Mouse (Mus musculus) limb, embryonic 15.5 days (tissue): ENCODE data around the gene Hrh3. TPM values are rescaled to one million over a fixed set of nuclear protein-coding genes. Genes with fewer than 3 reads are reported as not detected.

Experiments
- polyA plus RNA-seq: library from polyadenylated mRNA; unstranded; fragments of >200 nt; fragmentation: Nextera tagmentation; extraction: Ambion mirVana; gene quantifications from 2 replicates; pipeline ENCODE4 v1.2.1, GENCODE M21; 2015

The Hrh3 gene
- polyA plus RNA-seq, 1 experiment from 2014 or later = not detected

Other genes starting within 250 kb of the Hrh3 start
- 2.6 and 2.9 TPM in 2 replicates for gene Taf4, start 127.8 kb downstream of the Hrh3 start, polyA plus RNA-seq
- 3.7 and 8.0 TPM in 2 replicates for gene Lsm14b, start 79.5 kb downstream of the Hrh3 start, polyA plus RNA-seq
- gene Psma7, start 62.1 kb downstream of the Hrh3 start, polyA plus RNA-seq = 471 and 519 TPM in 2 replicates
- gene Ss18l1, start 62.0 kb downstream of the Hrh3 start, polyA plus RNA-seq = 4.1 and 4.2 TPM in 2 replicates
- 22.9 and 25.0 TPM in 2 replicates for gene Mtg2, start 33.9 kb downstream of the Hrh3 start, polyA plus RNA-seq
- 42.5 and 45.2 TPM in 2 replicates for gene Osbpl2, start 14.8 kb upstream of the Hrh3 start, polyA plus RNA-seq
- 165 and 185 TPM in 2 replicates for gene Adrm1, start 67.0 kb upstream of the Hrh3 start, polyA plus RNA-seq
- 24.5 and 25.9 TPM in 2 replicates for gene Lama5, start 121.4 kb upstream of the Hrh3 start, polyA plus RNA-seq
- 429 and 600 TPM in 2 replicates for gene Rps21, start 152.9 kb upstream of the Hrh3 start, polyA plus RNA-seq
- gene Cables2, start 169.0 kb upstream of the Hrh3 start, polyA plus RNA-seq = 9.3 and 12.5 TPM in 2 replicates
- gene Rbbp8nl, start 185.4 kb upstream of the Hrh3 start, polyA plus RNA-seq = 2.0 and 2.3 TPM in 2 replicates
- not detected in 2 replicates for gene Gata5, start 230.2 kb upstream of the Hrh3 start, polyA plus RNA-seq